Comparison of ENCODE assay signal across 17 mouse cellular contexts in genomic region chr9:9104761-9105160, GRCm38 (mm10).
DNase-seq lines count a peak whose midpoint lies in the region; ATAC-seq and TF ChIP-seq lines count a peak whose summit lies in the region.
"Had no signal": no experiment of that assay in that cellular context is flagged by ENCODE, and none has a peak within 500 bp of the region (broad histone marks: within the 10 kb centered on the region; RNA-seq: fewer than 3 reads in every experiment).

No protein-coding gene starts in this region.

- no peak overlapping the region for H3K4me2 ChIP-seq in lung, postnatal 0 days (replicated peaks; ENCODE audit: low read depth, low read length)
- H3K4me2 ChIP-seq in heart, embryonic 11.5 days: no peak overlapping the region
- H3K4me2 ChIP-seq: heart, embryonic 13.5 days; limb, embryonic 15.5 days; midbrain, embryonic 11.5 days had no signal

- intact Hi-C loops in left cerebral cortex, adult 2 months (cut with DNase I): loop anchor here (5.0 to 10.0 kb wide), 3 partner anchors 52 to 180 kb away; no protein-coding TSS in a partner anchor
- intact Hi-C loops in left cerebral cortex, postnatal 4 days (cut with DNase I): no loop called here

- no peak for TF ChIP-seq CTCF in left cerebral cortex, adult 2 months (IDR thresholded peaks at IDR 0.05)
- TF ChIP-seq CTCF in lung, postnatal 0 days (IDR thresholded peaks at IDR 0.05): no peak

- H3K27me3 ChIP-seq in lung, postnatal 0 days (replicated peaks; ENCODE audit: insufficient read depth, low read length): no peaks in the 10 kb centered on the region
- H3K27me3 ChIP-seq in heart, embryonic 11.5 days (ENCODE audit: control insufficient read depth, insufficient read depth, low read length): no peaks in the 10 kb centered on the region
- H3K27me3 ChIP-seq: heart, embryonic 13.5 days; limb, embryonic 15.5 days had no signal

- H3K36me3 ChIP-seq in lung, postnatal 0 days (ENCODE audit: insufficient read depth, low read length): no peaks in the 10 kb centered on the region
- no peaks in the 10 kb centered on the region for H3K36me3 ChIP-seq in heart, embryonic 11.5 days (ENCODE audit: control insufficient read depth, insufficient read depth, low read length)
- H3K36me3 ChIP-seq: heart, embryonic 13.5 days; hindbrain, embryonic 10.5 days; limb, embryonic 15.5 days had no signal

- peak; percentile 74 for ATAC-seq in lung, postnatal 0 days
- ATAC-seq in heart, embryonic 11.5 days (replicated peaks; ENCODE audit: insufficient number of reproducible peaks, low FRiP score, low TSS enrichment): no peak
- ATAC-seq: forebrain, postnatal 0 days; inflammation-experienced regulatory T-cells, adult 6 months had no signal

- no peak for TF ChIP-seq EP300 in lung, postnatal 0 days (IDR thresholded peaks at IDR 0.05)

- no peak overlapping the region for H3K9ac ChIP-seq in lung, postnatal 0 days (replicated peaks; ENCODE audit: low read depth)
- H3K9ac ChIP-seq in heart, embryonic 11.5 days (ENCODE audit: low read depth, low read length): no peak overlapping the region
- H3K9ac ChIP-seq: forebrain, postnatal 0 days; heart, embryonic 13.5 days; limb, embryonic 15.5 days had no signal

- no peaks in the 10 kb centered on the region for H3K4me1 ChIP-seq in lung, postnatal 0 days (ENCODE audit: insufficient read depth, low read depth, low read length)
- H3K4me1 ChIP-seq in heart, embryonic 11.5 days (ENCODE audit: control insufficient read depth, insufficient read depth, low read length): no peaks in the 10 kb centered on the region
- H3K4me1 ChIP-seq: heart, embryonic 13.5 days; hindbrain, embryonic 10.5 days had no signal

- no peaks in the 10 kb centered on the region for H3K9me3 ChIP-seq in lung, postnatal 0 days (ENCODE audit: low read length)
- H3K9me3 ChIP-seq in heart, embryonic 11.5 days (replicated peaks; ENCODE audit: control insufficient read depth, low read length): no peaks in the 10 kb centered on the region
- H3K9me3 ChIP-seq: heart, embryonic 13.5 days; hindbrain, embryonic 10.5 days; limb, embryonic 15.5 days had no signal

- peak; percentile 5 for DNase-seq in embryo, embryonic 10.5 days (ENCODE audit: low spot score)
- no peak for DNase-seq in embryo, embryonic 11 days
- DNase-seq in left cerebral cortex, adult 2 months (ENCODE audit: extremely low spot score in 1 of 2, low spot score in 2 of 2): no peak
- DNase-seq in left cerebral cortex, postnatal 4 days: no peak
- peak; percentile 49 for DNase-seq in 3T3-L1 (ENCODE audit: low read depth, low spot score)
- DNase-seq in lung, postnatal 0 days (ENCODE audit: low spot score): peak; percentile 72
- DNase-seq in layer of hippocampus, postnatal 36 days: no peak
- DNase-seq: adrenal gland, adult 8-10 months; cerebellum, adult 9-10 months; forebrain, postnatal 0 days; kidney, postnatal 4 days had no signal

- WGBS in lung, postnatal 0 days: 44% methylated on average over 3 of the region's 3 CpGs
- WGBS in heart, embryonic 11.5 days (ENCODE audit: insufficient replicate concordance): 75% methylated on average over 3 of the region's 3 CpGs

- H3K4me3 ChIP-seq in left cerebral cortex, adult 2 months: no peak overlapping the region
- no peak overlapping the region for H3K4me3 ChIP-seq in lung, postnatal 0 days (ENCODE audit: low read depth, low read length)
- H3K4me3 ChIP-seq in heart, embryonic 11.5 days (ENCODE audit: low read depth, low read length): no peak overlapping the region
- H3K4me3 ChIP-seq: heart, embryonic 13.5 days; hindbrain, embryonic 10.5 days; limb, embryonic 15.5 days had no signal

- 0 out of 2 replicates have a peak overlapping the region, but pooled peaks have one; percentile 24 for H3K27ac ChIP-seq in left cerebral cortex, adult 2 months
- no peak overlapping the region for H3K27ac ChIP-seq in lung, postnatal 0 days (ENCODE audit: low read length)
- no peak overlapping the region for H3K27ac ChIP-seq in heart, embryonic 11.5 days (ENCODE audit: low read depth, low read length)
- H3K27ac ChIP-seq: heart, embryonic 13.5 days; hindbrain, embryonic 10.5 days; limb, embryonic 15.5 days had no signal

Comparison
In these comparisons a context has a peak if more than half of its experiments do, and no peak if none do; other contexts are left out.
1. DNase-seq: peak in embryo, embryonic 10.5 days (single experiment), 3T3-L1 (single experiment) and lung, postnatal 0 days (single experiment); none in embryo, embryonic 11 days (single experiment), left cerebral cortex, adult 2 months (0 of 2), left cerebral cortex, postnatal 4 days (single experiment) and layer of hippocampus, postnatal 36 days (0 of 2).